Comparison of ENCODE assay signal across 13 mouse cellular contexts in the genomic region with DNA sequence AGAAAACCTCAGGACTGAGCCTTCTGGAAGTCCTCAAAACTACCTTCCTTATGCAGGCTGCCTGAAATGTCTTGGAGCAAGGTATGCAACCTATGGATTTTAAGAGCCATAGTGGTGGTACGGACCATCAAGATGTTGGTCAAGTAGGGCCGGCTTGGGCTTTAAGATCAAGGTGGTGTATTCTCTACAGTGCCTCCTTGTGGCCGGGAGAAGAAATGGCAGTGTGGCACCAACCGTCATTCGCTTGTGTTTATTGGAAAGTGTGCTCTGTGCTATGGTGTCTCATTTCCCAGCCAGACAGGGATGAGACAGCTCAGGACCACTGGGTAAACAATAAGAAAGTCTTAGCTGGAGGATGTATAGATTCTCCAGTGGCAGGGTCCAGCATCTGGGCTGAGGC.
DNase-seq lines count a peak whose midpoint lies in the region; TF ChIP-seq lines count a peak whose summit lies in the region.
"Had no signal": no experiment of that assay in that cellular context is flagged by ENCODE, and none has a peak within 500 bp of the region (broad histone marks: within the 10 kb centered on the region; RNA-seq: fewer than 3 reads in every experiment).

No protein-coding gene starts in this region.

- DNase-seq in gastrocnemius, adult 18-20 months (ENCODE audit: low spot score): peak; percentile 18
- DNase-seq in gastrocnemius, postnatal 36 days: no peak
- no peak for DNase-seq in liver, adult 2 months (ENCODE audit: extremely low read depth, low read depth, low spot score)
- DNase-seq in liver: no peak
- DNase-seq in 416B (ENCODE audit: low read depth): peak; percentile 2
- peak; percentile 79 for DNase-seq in ZHBTc4 (ENCODE audit: low read depth, low spot score)
- DNase-seq in urinary bladder, postnatal 10 days (ENCODE audit: low spot score): no peak
- DNase-seq in layer of hippocampus, adult 18-20 months (ENCODE audit: low spot score in 2 of 2): no peak
- DNase-seq: adrenal gland, adult 8-10 months; cerebellum, adult 9-10 months; gastrocnemius, postnatal 14 days; kidney, adult 11 months; lung, postnatal 14 days had no signal

- H3K27me3 ChIP-seq in liver, adult 2 months (ENCODE audit: control insufficient read depth, insufficient read depth, low read length): 0 out of 2 replicates have a peak, but pooled peaks cover 2% of the 10 kb centered on the region

- WGBS in liver, adult 2 months: 58% methylated on average over 5 of the region's 5 CpGs

- H3K9ac ChIP-seq in liver, adult 2 months (ENCODE audit: low read depth, low read length): no peak overlapping the region

- H3K4me3 ChIP-seq in liver, adult 2 months (ENCODE audit: insufficient read depth, low read depth, low read length): no peak overlapping the region

- intact Hi-C loops in gastrocnemius, postnatal 36 days (cut with DNase I): loop anchor here (2.0 to 5.0 kb wide), 2 partner anchors 90 to 184 kb away; no protein-coding TSS in a partner anchor

- no peaks in the 10 kb centered on the region for H3K4me1 ChIP-seq in liver, adult 2 months (ENCODE audit: control insufficient read depth, insufficient read depth, low read length)

- H3K79me2 ChIP-seq in liver, adult 2 months (ENCODE audit: control insufficient read depth, insufficient read depth, low read length): no peaks in the 10 kb centered on the region

- H3K27ac ChIP-seq in liver, adult 2 months (replicated peaks; ENCODE audit: insufficient read depth, low read depth, low read length): no peak overlapping the region

- peak; percentile 50; the same call in 1 of the 2 replicates for TF ChIP-seq CTCF in liver, adult 2 months (IDR thresholded peaks at IDR 0.05; ENCODE audit: low read depth, low read length)

- no peaks in the 10 kb centered on the region for H3K36me3 ChIP-seq in liver, adult 2 months (ENCODE audit: control insufficient read depth, insufficient read depth, low read length)

- TF ChIP-seq POLR2A in liver, adult 2 months (IDR thresholded peaks at IDR 0.05; ENCODE audit: extremely low read depth, insufficient read depth, low read length): no peak

Comparison
In these comparisons a context has a peak if more than half of its experiments do, and no peak if none do; other contexts are left out.
1. DNase-seq: peak in gastrocnemius, adult 18-20 months (single experiment), 416B (single experiment) and ZHBTc4 (single experiment); none in gastrocnemius, postnatal 36 days (0 of 2), liver, adult 2 months (single experiment), liver (single experiment), urinary bladder, postnatal 10 days (single experiment) and layer of hippocampus, adult 18-20 months (0 of 2).